Mouse (Mus musculus) liver, postnatal 0 days (tissue): ENCODE measurements around the gene Pnpo. TPM values are rescaled to one million over a fixed set of nuclear protein-coding genes. Genes with fewer than 3 reads are reported as not detected.

Experiments used
- ATAC-seq: fragments of 200-750 bp; cut with Nextera tagmentation; 2 replicates; pipeline ENCODE4 v1.8.0; 2017; ENCODE audit warnings: mild to moderate bottlenecking, moderate library complexity
- DNase-seq: peaks from one replicate; pipeline ENCODE4 v3.0.0-alpha.2; 2016
- H3K27ac ChIP-seq: fragments of 300-500 bp; sonication (generic); 2 replicates; pipeline ENCODE4 v1.5.1; 2014; ENCODE audit warnings: antibody characterized with exemption, moderate library complexity, mild to moderate bottlenecking, low read depth
- H3K27me3 ChIP-seq: fragments of 300-500 bp; sonication (generic); 2 replicates; pipeline ENCODE4 v1.6.1; 2014; ENCODE audit warnings: low read length, control low read depth, mixed read lengths; ENCODE audit not compliant: insufficient read depth
- H3K36me3 ChIP-seq: fragments of 300-500 bp; sonication (generic); replicated peaks from 2 replicates; pipeline ENCODE4 v1.6.1; 2014; ENCODE audit warnings: mild to moderate bottlenecking, control low read depth, low read length, moderate library complexity, mixed read lengths; ENCODE audit not compliant: insufficient read depth
- H3K4me1 ChIP-seq: fragments of 300-500 bp; sonication (generic); 2 replicates; pipeline ENCODE4 v1.6.1; 2014; ENCODE audit warnings: antibody characterized with exemption, mild to moderate bottlenecking, control low read depth; ENCODE audit not compliant: insufficient read depth
- H3K4me2 ChIP-seq: fragments of 300-500 bp; sonication (generic); 2 replicates; pipeline ENCODE4 v1.6.1; 2014; ENCODE audit warnings: low read depth, mild to moderate bottlenecking, low read length, moderate library complexity, mixed read lengths
- H3K4me3 ChIP-seq: fragments of 300-500 bp; sonication (generic); 2 replicates; pipeline ENCODE4 v1.5.1; 2014; ENCODE audit warnings: low read depth, low read length
- H3K9ac ChIP-seq: fragments of 300-500 bp; sonication (generic); replicated peaks from 2 replicates; pipeline ENCODE4 v1.6.1; 2014; ENCODE audit warnings: mild to moderate bottlenecking, moderate library complexity
- H3K9me3 ChIP-seq: fragments of 300-500 bp; sonication (generic); 2 replicates; pipeline ENCODE4 v1.6.1; 2016; ENCODE audit warnings: mild to moderate bottlenecking, control low read depth, low read length, mixed read lengths
- CTCF ChIP-seq: sonication (generic); IDR thresholded peaks from 2 replicates; pipeline ENCODE4 v1.5.1; 2016; ENCODE audit warnings: antibody characterized with exemption, low read depth
- EP300 ChIP-seq: IDR thresholded peaks from 2 replicates; pipeline ENCODE4 v1.6.1; 2016; ENCODE audit warnings: antibody characterized with exemption, low read depth, mild to moderate bottlenecking
- WGBS: fragments of 180-500 bp; shearing (Covaris S2); extraction: QIAGEN DNeasy Blood & Tissue Kit; methylation state at CpG from one replicate; pipeline ENCODE4 v1.1.7; 2014; ENCODE audit not compliant: insufficient replicate concordance; 5-methylcytosine and 5-hydroxymethylcytosine counted together
- polyA plus RNA-seq: library from polyadenylated mRNA; unstranded; fragments of >200 nt; fragmentation: Nextera tagmentation; extraction: Ambion mirVana; gene quantifications from 2 replicates; pipeline ENCODE4 v1.2.1, GENCODE M21; 2015

Gene Pnpo
- polyA plus RNA-seq, 1 experiment from 2014 or later: 273 TPM

DNA sequence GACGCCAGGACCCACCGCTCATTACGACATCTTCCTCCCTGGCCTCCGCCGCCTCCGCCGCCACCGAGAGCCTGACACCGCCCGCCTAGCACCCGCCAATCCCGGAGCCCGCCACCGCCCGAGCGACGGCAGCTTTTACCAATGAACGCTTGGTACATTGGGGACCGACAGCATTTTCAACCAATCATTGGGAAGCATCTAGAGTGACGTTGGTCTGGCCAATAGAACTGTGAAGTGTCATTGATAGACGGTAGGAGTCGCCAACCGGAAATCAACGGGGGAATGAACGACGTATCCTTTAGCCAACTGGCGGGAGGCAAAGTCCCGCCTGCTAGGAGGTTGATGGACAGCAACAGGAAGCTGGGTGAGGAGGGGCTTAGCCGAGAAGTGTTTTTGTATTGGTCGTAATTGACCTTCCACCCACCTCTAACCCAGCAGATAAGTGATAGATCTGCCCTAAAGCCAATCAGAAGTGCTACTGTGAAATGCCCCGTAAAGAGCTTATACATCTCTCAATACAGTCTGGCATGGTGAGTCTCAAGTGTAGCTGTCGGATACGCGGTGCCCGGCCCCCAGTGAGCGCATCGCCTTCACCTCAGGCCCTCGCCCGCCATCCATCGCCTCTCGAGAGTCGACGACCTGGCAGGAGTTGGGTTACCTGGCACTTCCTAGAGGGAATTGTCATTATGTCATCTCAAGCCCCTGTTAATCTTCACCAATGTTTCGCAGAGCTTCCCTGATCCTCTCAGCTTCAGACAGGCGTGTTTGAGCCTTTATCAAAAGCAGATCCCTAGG is 34.0 kb upstream of the Pnpo start:
- Histone ChIP-seq H3K4me2 (peak overlapping the region; percentile 83), H3K9me3 (no peaks in the 10 kb centered on the region), H3K4me1 (peaks cover 30% of the 10 kb centered on the region), H3K4me3 (peak overlapping the region; percentile 74), H3K27me3 (no peaks in the 10 kb centered on the region), H3K27ac (peak overlapping the region; percentile 98), H3K36me3 (no peaks in the 10 kb centered on the region), H3K9ac (peak overlapping the region; percentile 96)
- DNase-seq: peak; percentile 98
- ATAC-seq: peak; percentile 92
- TF ChIP-seq EP300 (peak; percentile 95), CTCF (no peak)
- under 1% methylated on average over 45 of the region's 45 CpGs for WGBS

DNA sequence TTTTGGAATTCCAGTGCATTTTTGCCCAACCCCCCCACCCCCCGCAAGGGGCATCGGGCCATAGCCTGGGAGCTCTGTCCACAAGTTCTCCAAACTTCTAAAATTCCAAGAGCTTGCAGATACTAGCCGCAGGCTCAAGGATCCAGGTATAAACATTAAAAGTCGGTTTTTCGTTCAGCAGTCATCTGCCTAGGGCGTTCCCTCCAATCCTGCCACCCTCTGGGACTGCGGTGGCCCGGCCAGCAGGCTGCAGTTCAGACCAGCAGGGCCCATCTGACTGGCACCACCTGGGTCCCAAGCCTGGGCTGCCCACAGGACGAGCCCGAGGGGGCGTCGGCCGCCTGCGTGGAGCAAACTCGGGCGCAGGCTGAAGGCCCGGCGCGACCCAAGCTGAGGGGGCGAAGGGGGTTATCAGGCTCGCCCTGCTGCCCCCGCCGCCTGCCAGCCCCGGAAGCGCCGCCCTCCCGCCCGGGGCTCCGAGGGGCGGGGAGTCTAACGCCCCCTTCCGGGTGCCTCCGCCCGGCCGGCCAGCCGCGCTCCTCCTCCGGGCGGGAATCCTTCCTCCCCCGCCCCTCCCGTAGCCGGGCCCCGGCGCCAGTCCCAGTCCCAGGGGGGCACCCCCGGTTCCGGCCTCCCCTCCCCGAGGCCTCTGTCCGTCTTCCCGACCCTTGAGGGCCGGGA is 33.3 kb upstream of the Pnpo start:
- Histone ChIP-seq H3K4me1 (peaks cover 30% of the 10 kb centered on the region), H3K4me2 (peak overlapping the region; percentile 79), H3K4me3 (peak overlapping the region; percentile 74), H3K36me3 (no peaks in the 10 kb centered on the region), H3K27ac (peak overlapping the region; percentile 98), H3K27me3 (no peaks in the 10 kb centered on the region), H3K9ac (peak overlapping the region; percentile 96), H3K9me3 (no peaks in the 10 kb centered on the region)
- 0% methylated on average over 25 of the region's 50 CpGs for WGBS
- peak; percentile 91 for DNase-seq
- TF ChIP-seq CTCF: peak; percentile 41; the same call in 1 of the 2 replicates
- TF ChIP-seq EP300: no peak; the same call in 1 of the 2 replicates
- ATAC-seq: peak; percentile 71

DNA sequence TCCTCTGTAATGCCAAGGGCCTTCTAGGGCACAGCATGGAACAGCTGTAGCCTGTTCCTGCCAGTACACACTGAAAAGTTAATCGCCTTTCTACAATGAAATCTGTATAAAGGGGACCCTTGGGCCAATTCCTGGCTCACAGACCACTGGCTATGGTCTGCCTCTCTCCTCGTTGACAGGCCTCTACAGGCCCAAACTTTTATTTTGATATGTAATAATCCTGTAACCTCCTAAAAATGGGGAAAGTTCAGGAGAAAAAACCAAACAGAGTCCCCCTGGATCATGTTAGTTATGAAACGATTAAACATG is 32.5 kb upstream of the Pnpo start:
- no peaks in the 10 kb centered on the region for H3K27me3 ChIP-seq
- H3K4me3 ChIP-seq: peak overlapping the region; percentile 74
- H3K36me3 ChIP-seq: no peaks in the 10 kb centered on the region
- H3K9me3 ChIP-seq: no peaks in the 10 kb centered on the region
- TF ChIP-seq EP300 (no peak), CTCF (no peak)
- peak overlapping the region; percentile 98 for H3K27ac ChIP-seq
- no peak for DNase-seq
- WGBS: 38% methylated on average over 3 of the region's 3 CpGs
- ATAC-seq: no peak
- peak overlapping the region; percentile 96 for H3K9ac ChIP-seq
- H3K4me2 ChIP-seq: peak overlapping the region; percentile 79
- peaks cover 30% of the 10 kb centered on the region for H3K4me1 ChIP-seq

DNA sequence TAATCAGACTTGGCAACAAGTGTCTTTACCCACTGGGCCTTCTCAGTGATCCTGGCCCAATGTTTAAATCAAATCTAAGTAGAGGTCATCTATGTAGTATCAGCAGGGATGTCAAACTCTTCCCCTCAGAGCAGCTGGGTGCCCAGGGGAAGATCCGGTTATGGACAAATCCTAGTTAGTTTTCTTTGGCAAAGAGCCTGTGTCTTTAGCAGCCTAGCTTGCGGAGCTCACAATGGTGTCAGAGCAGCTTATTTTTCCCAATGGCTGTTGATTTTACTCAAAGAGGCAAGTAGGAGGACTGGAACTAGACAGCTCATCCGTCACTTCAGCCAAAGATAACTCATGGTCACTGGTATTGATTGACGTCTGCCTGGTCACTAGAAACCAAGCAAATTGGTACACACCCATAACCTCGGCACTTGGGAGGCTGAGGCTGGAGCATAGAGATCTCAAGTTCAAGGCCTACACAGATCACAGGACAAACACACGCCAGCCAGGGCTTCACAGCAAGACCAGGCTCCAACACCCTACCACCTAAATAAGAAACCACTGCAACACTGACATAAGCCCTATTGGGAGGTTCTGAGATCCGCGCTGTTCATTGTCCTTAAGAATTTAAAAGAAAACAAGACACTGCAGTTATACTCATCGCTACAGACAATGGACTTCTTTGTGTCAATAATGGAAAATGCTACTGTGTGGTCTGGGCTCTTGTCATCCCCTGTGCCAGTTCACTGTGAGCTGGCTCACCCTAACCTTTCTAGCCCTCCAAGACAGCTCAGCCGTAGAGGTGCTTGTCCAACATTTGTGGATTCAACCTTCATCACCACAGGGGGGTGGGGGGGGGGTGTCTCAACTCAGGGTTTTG is 32.0 kb upstream of the Pnpo start:
- peak overlapping the region; percentile 96 for H3K9ac ChIP-seq
- 69% methylated on average over 10 of the region's 10 CpGs for WGBS

DNA sequence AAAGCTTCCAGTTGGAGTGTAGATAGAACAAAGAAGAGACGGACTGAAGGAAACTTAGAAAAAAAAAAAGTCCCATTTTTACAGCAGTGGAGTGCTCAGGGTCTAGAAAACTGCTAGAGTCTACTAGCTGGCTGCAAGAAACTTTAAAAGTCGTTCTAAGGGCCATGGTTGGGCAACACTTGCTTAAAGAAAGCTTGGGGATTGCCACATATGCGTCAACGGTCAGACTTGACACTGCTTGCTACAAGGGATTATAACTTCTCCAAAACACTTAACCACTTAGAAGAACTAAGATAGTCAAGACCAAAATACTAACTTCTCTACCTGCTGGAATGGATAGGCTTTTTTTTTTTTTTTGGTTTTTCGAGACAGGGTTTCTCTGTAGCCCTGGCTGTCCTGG is 31.0 kb upstream of the Pnpo start:
- no peak for DNase-seq

More for the DNA sequence above, 32.0 kb upstream of the Pnpo start:
- Histone ChIP-seq H3K36me3 (no peaks in the 10 kb centered on the region), H3K4me3 (peak overlapping the region; percentile 74), H3K9me3 (no peaks in the 10 kb centered on the region), H3K27me3 (no peaks in the 10 kb centered on the region), H3K27ac (peak overlapping the region; percentile 98), H3K4me2 (peak overlapping the region; percentile 79), H3K4me1 (peaks cover 30% of the 10 kb centered on the region)
- ATAC-seq (no peak), DNase-seq (no peak)
- no peak for TF ChIP-seq CTCF
- TF ChIP-seq EP300: no peak

More for the DNA sequence above, 31.0 kb upstream of the Pnpo start:
- Histone ChIP-seq H3K9me3 (no peaks in the 10 kb centered on the region), H3K4me3 (no peak overlapping the region), H3K9ac (no peak overlapping the region), H3K27me3 (no peaks in the 10 kb centered on the region), H3K27ac (peak overlapping the region; percentile 98), H3K4me1 (peaks cover 36% of the 10 kb centered on the region), H3K4me2 (peak overlapping the region; percentile 79), H3K36me3 (no peaks in the 10 kb centered on the region)
- no peak for TF ChIP-seq CTCF
- TF ChIP-seq EP300: no peak
- ATAC-seq: no peak
- WGBS: 62% methylated on average over 5 of the region's 5 CpGs
